In genomic region chrX:152001737-152002710, GRCm38 (mm10) we compare ENCODE assay signal across 8 mouse cellular contexts. TPM values are rescaled to one million over a fixed set of nuclear protein-coding genes. Genes with fewer than 3 reads are reported as not detected.
DNase-seq lines count a peak whose midpoint lies in the region; ATAC-seq and TF ChIP-seq lines count a peak whose summit lies in the region.

Gene Hsd17b10, plus strand, starts transcription at chrX:152001845.

- peak; percentile 76 to 90 for TF ChIP-seq POLR2A in MEL (IDR thresholded peaks at IDR 0.05; ENCODE audit: control insufficient read depth in 1 of 2, insufficient read depth in 1 of 2, low read depth in 1 of 2, low read length in 2 of 2, poor library complexity in 1 of 2)
- TF ChIP-seq POLR2A in cerebellum, adult 2 months (IDR thresholded peaks at IDR 0.05; ENCODE audit: borderline replicate concordance, insufficient read depth, low read length): peak; percentile 80

- peak; percentile 100 for ATAC-seq in hematopoietic stem cell, adult 5-6 weeks (replicated peaks in 1 of 2; ENCODE audit: insufficient read depth in 1 of 2, low FRiP score in 2 of 2, low TSS enrichment in 1 of 2, low read depth in 1 of 2, poor library complexity in 2 of 2, severe bottlenecking in 2 of 2)
- ATAC-seq in lung, postnatal 0 days: peak; percentile 99

- no peaks in the 10 kb centered on the region; the same call in 1 of the 2 replicates for H3K79me2 ChIP-seq in MEL (ENCODE audit: control insufficient read depth, insufficient read depth, low read length, poor library complexity)

- TF ChIP-seq CTCF in MEL (IDR thresholded peaks at IDR 0.05 in 2 of 3, conservative IDR thresholded peaks at IDR 0.05 in 1 of 3; ENCODE audit: control insufficient read depth in 1 of 3, insufficient read depth in 1 of 3, low read depth in 2 of 3, low read length in 3 of 3, poor library complexity in 1 of 3, severe bottlenecking in 1 of 3): no peak
- no peak for TF ChIP-seq CTCF in cerebellum, adult 2 months (IDR thresholded peaks at IDR 0.05; ENCODE audit: borderline replicate concordance, insufficient read depth, low read depth, low read length)
- peak; percentile 38; the same call in 1 of the 2 replicates for TF ChIP-seq CTCF in lung, postnatal 0 days (IDR thresholded peaks at IDR 0.05)

- no peaks in the 10 kb centered on the region for H3K9me3 ChIP-seq in MEL (replicated peaks; ENCODE audit: insufficient read depth, low read length)
- H3K9me3 ChIP-seq in lung, postnatal 0 days (ENCODE audit: low read length): no peaks in the 10 kb centered on the region

- H3K4me1 ChIP-seq in MEL (ENCODE audit: control insufficient read depth in 1 of 2, insufficient read depth in 2 of 2, low read length in 2 of 2): peaks cover 0 to 5% of the 10 kb centered on the region in 2 experiments; a peak in 3 of 4 replicates
- no peaks in the 10 kb centered on the region for H3K4me1 ChIP-seq in cerebellum, adult 2 months (ENCODE audit: control insufficient read depth, insufficient read depth, low read length)
- H3K4me1 ChIP-seq in lung, postnatal 0 days (ENCODE audit: insufficient read depth, low read depth, low read length): no peaks in the 10 kb centered on the region

- DNase-seq in MEL (ENCODE audit: low read depth, low spot score): peak; percentile 95
- peak; percentile 77 to 87 for DNase-seq in cerebellum, adult 2 months
- DNase-seq in forelimb bud, embryonic 11.5 days (ENCODE audit: low read depth, low spot score): peak; percentile 73
- DNase-seq in layer of hippocampus, adult 9-11 months: peak; percentile 88
- peak; percentile 94 for DNase-seq in lung, postnatal 0 days (ENCODE audit: low spot score)
- DNase-seq in ovary, postnatal 14 days (ENCODE audit: low spot score): peak; percentile 56
- DNase-seq in thymus, postnatal 14 days: peak; percentile 83

- peaks cover 0 to under 1% of the 10 kb centered on the region in 2 experiments; a peak in 1 of 4 replicates for H3K27me3 ChIP-seq in MEL (ENCODE audit: control insufficient read depth in 1 of 2, insufficient read depth in 2 of 2, low read length in 2 of 2)
- H3K27me3 ChIP-seq in cerebellum, adult 2 months (ENCODE audit: control insufficient read depth, insufficient read depth, low read length): no peaks in the 10 kb centered on the region
- H3K27me3 ChIP-seq in lung, postnatal 0 days (replicated peaks; ENCODE audit: insufficient read depth, low read length): no peaks in the 10 kb centered on the region; the same call in 1 of the 2 replicates

- H3K4me2 ChIP-seq in lung, postnatal 0 days (replicated peaks; ENCODE audit: low read depth, low read length): peak within 1 kb of the TSS; percentile 64

- peak within 1 kb of the TSS; percentile 70 for H3K9ac ChIP-seq in MEL (ENCODE audit: control insufficient read depth, low read depth, low read length, poor library complexity, severe bottlenecking)
- H3K9ac ChIP-seq in lung, postnatal 0 days (replicated peaks; ENCODE audit: low read depth): 0 out of 2 replicates have a peak within 1 kb of the TSS, but pooled peaks have one; percentile 9

- 0 out of 4 replicates have a peak, but pooled peaks of 1 of the 2 experiments have one; percentile 30 for TF ChIP-seq EP300 in MEL (IDR thresholded peaks at IDR 0.05; ENCODE audit: low read depth in 1 of 2, low read length in 2 of 2)
- TF ChIP-seq EP300 in lung, postnatal 0 days (IDR thresholded peaks at IDR 0.05): no peak

- WGBS in cerebellum, adult 2 months: 10% methylated on average over 41 of the region's 41 CpGs
- WGBS in lung, postnatal 0 days: 18% methylated on average over 38 of the region's 41 CpGs

- peak within 1 kb of the TSS; percentile 41 for H3K27ac ChIP-seq in MEL (ENCODE audit: control insufficient read depth, low read depth, low read length)
- peak within 1 kb of the TSS; percentile 70; the same call in 1 of the 2 replicates for H3K27ac ChIP-seq in cerebellum, adult 2 months (ENCODE audit: insufficient read depth, low read length)
- H3K27ac ChIP-seq in lung, postnatal 0 days (ENCODE audit: low read length): peak within 1 kb of the TSS; percentile 74

- H3K36me3 ChIP-seq in MEL (ENCODE audit: control insufficient read depth in 1 of 2, insufficient read depth in 2 of 2, low read length in 2 of 2): peaks cover 0 to 10% of the 10 kb centered on the region in 2 experiments; a peak in 2 of 4 replicates
- no peaks in the 10 kb centered on the region for H3K36me3 ChIP-seq in lung, postnatal 0 days (ENCODE audit: insufficient read depth, low read length)

- peak within 1 kb of the TSS; percentile 69 to 93 for H3K4me3 ChIP-seq in MEL (ENCODE audit: control insufficient read depth in 1 of 2, insufficient read depth in 1 of 2, low read depth in 2 of 2, low read length in 2 of 2)
- peak within 1 kb of the TSS; percentile 100 for H3K4me3 ChIP-seq in cerebellum, adult 2 months (replicated peaks; ENCODE audit: insufficient read depth, low read depth, low read length)
- H3K4me3 ChIP-seq in lung, postnatal 0 days (ENCODE audit: low read depth, low read length): peak within 1 kb of the TSS; percentile 46

- TF ChIP-seq RAD21 in MEL (IDR thresholded peaks at IDR 0.05; ENCODE audit: low read depth, low read length): no peak

TF ChIP-seq in MEL, 35 proteins besides CTCF, POLR2A, EP300 and RAD21:
- TF ChIP-seq TBP (IDR thresholded peaks at IDR 0.05; ENCODE audit: low read depth, low read length) (peak; percentile 83), MAFK (IDR thresholded peaks at IDR 0.05; ENCODE audit: borderline replicate concordance, low read depth, low read length) (no peak), GABPA (IDR thresholded peaks at IDR 0.05; ENCODE audit: low read depth, low read length) (0 out of 2 replicates have a peak, but pooled peaks have one; percentile 34), RCOR1 (IDR thresholded peaks at IDR 0.05; ENCODE audit: low read depth, low read length) (peak; percentile 53; the same call in 1 of the 2 replicates), BHLHE40 (IDR thresholded peaks at IDR 0.05; ENCODE audit: borderline replicate concordance, low read depth, low read length) (no peak), SIN3A (IDR thresholded peaks at IDR 0.05; ENCODE audit: low read length) (peak; percentile 86), ELF1 (IDR thresholded peaks at IDR 0.05; ENCODE audit: low read depth, low read length) (peak; percentile 44; the same call in 1 of the 2 replicates), MAX (IDR thresholded peaks at IDR 0.05; ENCODE audit: low read length) (peak; percentile 87), E2F4 (IDR thresholded peaks at IDR 0.05; ENCODE audit: borderline replicate concordance, low read depth, low read length) (no peak), ETS1 (IDR thresholded peaks at IDR 0.05; ENCODE audit: low read depth, low read length) (0 out of 2 replicates have a peak, but pooled peaks have one; percentile 36), CHD1 (IDR thresholded peaks at IDR 0.05; ENCODE audit: low read depth, low read length) (no peak), SMC3 (IDR thresholded peaks at IDR 0.05; ENCODE audit: low read depth, low read length) (no peak), MAZ (IDR thresholded peaks at IDR 0.05; ENCODE audit: low read depth, low read length) (peak; percentile 81), POLR2AphosphoS2 (IDR thresholded peaks at IDR 0.05; ENCODE audit: low read length) (peak; percentile 81; the same call in 1 of the 2 replicates), NRF1 (IDR thresholded peaks at IDR 0.05; ENCODE audit: insufficient read depth, low read depth, low read length, poor library complexity, severe bottlenecking) (peak; percentile 59; the same call in 1 of the 2 replicates), TCF12 (IDR thresholded peaks at IDR 0.05; ENCODE audit: low read depth, low read length) (peak; percentile 76), HCFC1 (IDR thresholded peaks at IDR 0.05; ENCODE audit: low read depth, low read length) (peak; percentile 68), NELFE (IDR thresholded peaks at IDR 0.05; ENCODE audit: low read depth, low read length) (peak; percentile 88), ZNF384 (IDR thresholded peaks at IDR 0.05; ENCODE audit: low read depth, low read length) (no peak), MYC (IDR thresholded peaks at IDR 0.05; ENCODE audit: low read depth, low read length) (peak; percentile 57; the same call in 1 of the 2 replicates), UBTF (IDR thresholded peaks at IDR 0.05; ENCODE audit: borderline replicate concordance, insufficient read depth, low read depth, low read length) (no peak), ZC3H11A (IDR thresholded peaks at IDR 0.05; ENCODE audit: low read depth, low read length) (no peak), KAT2A (conservative IDR thresholded peaks at IDR 0.05; ENCODE audit: low read depth, low read length) (0 out of 2 replicates have a peak, but pooled peaks have one; percentile 27), MYB (IDR thresholded peaks at IDR 0.05; ENCODE audit: low read depth, low read length) (no peak), ZMIZ1 (IDR thresholded peaks at IDR 0.05; ENCODE audit: low read depth, low read length) (peak; percentile 86), MXI1 (IDR thresholded peaks at IDR 0.05; ENCODE audit: low read depth, low read length) (peak; percentile 74)

RNA-seq across cellular contexts. Expression of gene Hsd17b10, which starts in this region (rescaled TPM):
- 193 and 208 TPM in 2 replicates for total RNA-seq in MEL (2012; rRNA removed)
- polyA plus RNA-seq in MEL (2012; ENCODE audit: insufficient read depth in 1 of 2, insufficient read length in 2 of 2, low read depth in 1 of 2, low replicate concordance in 2 of 2, missing spikeins in 1 of 2): 100 to 1,000 TPM in 1 of 2 experiments, not detected in 1; 217 TPM
- polyA plus RNA-seq in cerebellum, adult 2 months (2012; rRNA removed): 37.4 and 40.6 TPM in 2 replicates
- 124 and 154 TPM in 2 replicates for total RNA-seq in hematopoietic stem cell, adult 5-6 weeks (2017)
- 119 and 125 TPM in 2 replicates for polyA plus RNA-seq in lung, postnatal 0 days (2015; fragmentation: Nextera tagmentation; extraction: Ambion mirVana)

Comparison
In these comparisons a context has a peak if more than half of its experiments do, and no peak if none do; other contexts are left out.
1. Peak in every context shown above with its lines: DNase-seq, ATAC-seq, H3K4me3 ChIP-seq and H3K27ac ChIP-seq.
2. H3K4me3 ChIP-seq: peak in every context shown above with its lines; median percentile 100 in cerebellum, adult 2 months; 81 in MEL; 46 in lung, postnatal 0 days.